Mouse (Mus musculus) induced T-regulatory cell, adult 2 months (primary cell): ENCODE measurements around the gene Tmem202.
A peak's percentile ranks its signal among the peaks of the same experiment; 100 is the strongest.

Experiments used
- DNase-seq: peaks from one replicate; pipeline ENCODE4 v3.0.0-alpha.2; 2012; ENCODE audit warnings: low read depth

The Tmem202 gene

DNA sequence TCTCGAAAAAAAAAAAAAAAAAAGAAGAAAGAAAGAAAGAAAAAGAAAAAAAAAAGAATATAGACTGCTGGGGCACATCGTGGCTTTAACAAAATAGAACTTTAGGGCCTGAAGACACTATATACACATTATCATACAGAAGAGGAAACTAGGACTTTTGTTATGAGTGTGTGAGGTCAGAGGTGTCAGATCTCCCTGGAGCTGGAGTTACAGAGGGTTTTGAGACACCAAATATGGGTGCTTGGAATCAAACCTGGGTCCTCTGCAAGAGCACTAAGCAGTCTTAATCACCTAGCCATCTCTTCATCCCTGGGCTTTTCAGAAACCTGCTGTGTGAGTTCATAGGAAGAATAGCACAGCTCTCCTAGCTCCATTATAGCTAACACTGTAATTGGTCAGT, 6.2 kb downstream of the Tmem202 start:
- DNase-seq: no peak

DNA sequence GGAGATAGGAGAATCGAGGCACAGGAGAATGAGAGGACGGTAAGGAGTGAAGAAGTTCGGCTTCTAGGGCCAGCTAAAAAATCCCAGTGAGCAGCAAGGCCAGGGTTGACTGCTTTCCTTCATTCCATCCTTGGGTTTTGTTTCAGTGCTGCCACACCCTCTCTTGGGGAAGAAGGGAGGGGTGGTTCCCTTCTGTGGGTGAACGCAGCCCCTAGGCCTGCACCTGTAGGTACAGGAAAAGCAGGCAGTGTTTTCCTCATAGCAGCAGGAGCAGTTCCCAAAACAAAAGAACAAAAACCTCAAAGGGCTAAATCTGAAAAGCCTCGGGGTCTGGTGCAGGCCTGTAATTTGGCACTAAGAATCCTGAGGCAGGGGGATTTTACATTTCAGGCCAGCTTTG, 8.0 kb downstream of the Tmem202 start:
- no peak for DNase-seq

DNA sequence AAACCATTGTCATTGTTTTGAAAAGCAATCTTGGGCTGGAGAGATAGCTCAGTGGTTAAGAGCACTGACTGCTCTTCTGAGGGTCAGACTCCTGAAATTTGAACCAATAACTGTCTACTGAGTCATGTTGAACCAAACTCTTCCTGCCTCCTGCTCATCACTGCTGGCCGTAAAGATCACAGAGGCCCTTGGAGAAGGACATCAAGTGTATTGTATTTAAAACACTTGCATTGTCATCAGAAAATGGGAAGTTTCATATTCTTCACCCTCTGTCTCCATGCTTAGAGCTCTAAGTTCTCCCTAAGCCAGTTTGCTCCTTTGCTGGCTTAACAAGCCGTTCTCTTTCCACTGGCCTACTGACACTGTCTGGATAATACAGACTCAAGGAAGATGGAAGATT, 11.4 kb downstream of the Tmem202 start:
- no peak for DNase-seq

DNA sequence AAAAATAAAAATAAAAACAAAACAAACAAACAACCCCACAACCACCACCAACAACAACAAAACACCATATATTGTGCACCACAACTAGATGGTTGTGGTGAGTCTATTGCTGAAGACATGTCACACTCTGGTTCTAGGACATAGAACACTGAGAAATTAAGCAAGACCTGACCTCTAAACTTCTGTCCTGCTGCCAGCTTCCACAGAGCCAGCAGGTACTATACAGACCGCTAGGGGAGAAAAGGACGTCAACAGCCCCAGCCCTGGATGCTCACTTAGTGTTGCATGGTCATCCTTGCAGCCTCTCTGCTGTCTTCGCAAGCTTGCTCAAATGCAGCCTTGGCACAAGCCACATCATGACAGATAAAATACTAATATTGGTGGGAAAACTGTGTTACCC, 12.1 kb downstream of the Tmem202 start:
- no peak for DNase-seq

DNA sequence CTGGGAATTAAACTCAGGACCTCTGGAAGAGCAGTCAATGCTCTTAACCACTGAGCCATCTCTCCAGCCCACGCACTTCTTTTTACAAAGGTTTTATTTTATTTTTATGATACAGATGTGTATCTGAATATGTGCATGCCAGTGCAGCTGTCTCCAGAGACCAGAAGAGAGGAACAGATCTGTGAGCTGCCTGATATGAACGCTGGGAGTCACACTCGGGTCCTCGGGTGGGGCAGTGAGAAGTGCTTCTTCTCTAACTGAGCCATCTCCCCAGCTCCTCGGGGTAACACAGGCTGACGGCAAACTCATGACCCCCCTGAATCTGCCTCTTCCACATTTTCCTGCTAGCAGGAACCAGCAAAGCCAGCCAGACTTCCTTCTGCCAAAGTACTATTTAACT, 12.9 kb downstream of the Tmem202 start:
- DNase-seq: no peak

DNA sequence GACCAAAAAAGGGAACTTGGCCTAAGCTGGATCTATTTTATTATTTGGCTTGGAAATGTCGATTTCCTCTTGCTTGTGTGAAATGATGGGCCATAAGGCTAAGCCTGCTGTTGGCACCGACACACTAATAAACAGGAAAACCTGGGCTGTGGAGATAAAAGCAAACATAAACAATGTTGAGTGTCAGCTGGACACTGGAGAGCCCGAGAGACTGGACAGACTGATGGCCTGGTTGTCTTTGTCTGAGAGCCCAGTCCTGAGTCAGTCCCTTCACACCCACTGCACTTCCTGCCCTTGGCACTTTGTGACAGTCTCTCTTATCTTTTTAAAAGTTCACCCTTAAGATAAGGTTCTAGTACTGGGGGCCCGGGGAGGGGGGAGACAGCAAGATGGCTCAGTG, 16.7 kb downstream of the Tmem202 start:
- DNase-seq: no peak

DNA sequence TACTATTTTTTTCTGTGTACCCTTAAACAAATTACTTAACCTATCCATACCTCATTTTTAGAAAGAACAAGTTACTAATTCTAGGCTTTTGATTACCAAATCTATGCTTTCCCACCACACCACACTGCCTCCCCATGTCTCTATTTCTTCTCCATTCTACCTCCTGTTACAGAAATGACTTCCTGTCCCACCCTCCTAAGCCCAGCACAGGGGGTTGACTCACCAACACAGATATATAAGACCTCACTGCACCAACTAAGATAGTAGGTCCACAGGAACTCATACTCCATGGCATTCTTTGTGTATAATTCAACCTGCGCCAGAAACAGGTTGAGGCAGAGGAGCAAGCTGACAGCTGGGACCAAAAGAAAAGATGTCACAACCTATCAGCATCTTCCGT, 20.3 kb downstream of the Tmem202 start:
- no peak for DNase-seq

DNA sequence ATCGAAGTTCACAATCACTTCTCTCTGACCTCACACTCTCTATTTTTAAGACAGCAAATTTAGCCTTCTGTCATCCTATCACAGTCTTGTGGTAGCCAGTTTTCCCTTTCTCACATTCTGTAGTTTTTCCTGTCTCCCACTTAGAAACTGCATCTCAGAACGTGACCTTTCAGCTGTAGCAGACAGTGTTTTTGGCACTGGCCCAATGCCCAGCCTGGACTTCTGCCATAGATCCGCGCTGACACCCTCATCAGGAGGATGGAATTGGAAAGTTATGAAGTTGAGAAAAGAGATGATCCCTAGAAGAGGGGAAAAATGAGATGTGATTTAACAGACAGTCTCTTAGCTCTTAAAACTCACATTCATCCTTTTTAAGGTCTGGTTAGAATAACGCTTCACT, 20.7 kb downstream of the Tmem202 start:
- DNase-seq: no peak

DNA sequence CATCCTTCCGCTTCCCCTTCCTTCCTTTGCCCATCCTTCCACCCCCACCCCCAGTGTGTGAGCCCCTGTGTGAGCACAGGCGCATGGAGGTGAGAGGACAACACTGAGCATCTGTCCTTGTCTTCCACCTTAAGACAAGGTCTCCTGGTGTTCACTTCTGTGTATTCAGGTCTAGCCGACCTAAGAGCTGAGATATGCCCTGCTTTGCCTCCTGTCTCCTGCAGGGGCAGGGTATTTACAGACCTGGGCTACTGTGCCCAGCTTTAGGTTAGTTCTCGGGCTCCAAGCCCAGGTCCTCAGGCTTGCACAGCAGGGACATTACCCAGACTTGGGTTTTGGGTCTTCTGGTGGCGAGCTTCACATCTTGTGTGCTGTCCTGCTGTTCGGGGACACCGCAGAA, 22.5 kb downstream of the Tmem202 start:
- DNase-seq: no peak

DNA sequence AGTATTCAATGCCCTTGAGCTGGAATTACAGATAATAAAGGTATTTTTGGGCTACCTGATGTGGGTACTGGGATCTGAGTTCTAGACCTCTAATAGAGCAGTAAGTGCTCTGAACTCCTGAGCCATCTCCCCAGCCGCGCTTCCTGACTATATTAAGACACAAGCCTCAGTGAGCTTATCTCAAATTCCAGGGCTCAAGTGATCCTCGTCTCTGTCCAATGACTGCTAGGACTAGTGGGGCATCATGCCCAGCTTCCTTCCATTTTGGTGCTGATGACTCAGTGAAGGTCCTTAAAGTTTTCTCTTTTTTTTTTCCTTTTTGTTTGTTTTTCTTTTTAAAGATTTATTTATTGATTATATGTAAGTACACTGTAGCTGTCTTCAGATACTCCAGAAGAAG, 24.6 kb downstream of the Tmem202 start:
- DNase-seq: no peak

DNA sequence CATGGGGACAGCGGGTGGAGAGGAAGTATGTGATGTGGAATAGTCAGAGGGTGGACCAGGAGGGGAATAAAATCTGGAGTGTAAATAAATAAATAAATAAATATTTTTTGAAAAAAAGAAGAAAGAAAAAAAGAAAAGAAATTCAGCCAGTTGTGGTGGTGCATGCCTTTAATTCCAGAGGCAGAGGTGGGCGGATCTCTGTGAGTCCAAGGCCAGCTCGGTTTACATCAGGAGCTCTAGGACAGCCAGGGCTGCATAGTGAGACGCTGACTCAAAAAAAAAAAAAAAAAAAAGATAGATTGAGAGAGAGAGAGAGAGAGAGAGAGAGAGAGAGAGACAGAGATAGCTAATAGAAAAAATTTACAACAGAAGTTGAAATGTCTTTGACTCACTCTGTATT, 27.3 kb downstream of the Tmem202 start:
- DNase-seq: no peak

DNA sequence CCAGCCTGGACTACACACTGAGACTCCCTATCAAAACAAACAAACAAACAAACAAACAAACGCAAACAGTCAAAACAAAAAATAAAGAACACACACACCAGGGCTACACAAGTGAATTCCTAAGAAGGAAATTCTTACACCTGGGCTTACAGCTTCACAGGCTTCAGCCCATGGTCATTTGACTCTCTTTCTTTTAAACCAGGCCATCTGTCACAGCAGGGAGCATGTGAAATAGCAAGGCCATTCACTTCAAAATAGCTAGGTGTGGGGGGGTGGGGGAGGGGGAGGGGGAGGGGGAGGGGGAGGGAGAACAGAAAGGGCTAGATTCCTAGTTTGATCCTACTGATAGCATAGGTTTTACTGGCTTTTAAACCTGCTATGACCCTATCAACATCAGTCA, 31.5 kb downstream of the Tmem202 start:
- DNase-seq: no peak

DNA sequence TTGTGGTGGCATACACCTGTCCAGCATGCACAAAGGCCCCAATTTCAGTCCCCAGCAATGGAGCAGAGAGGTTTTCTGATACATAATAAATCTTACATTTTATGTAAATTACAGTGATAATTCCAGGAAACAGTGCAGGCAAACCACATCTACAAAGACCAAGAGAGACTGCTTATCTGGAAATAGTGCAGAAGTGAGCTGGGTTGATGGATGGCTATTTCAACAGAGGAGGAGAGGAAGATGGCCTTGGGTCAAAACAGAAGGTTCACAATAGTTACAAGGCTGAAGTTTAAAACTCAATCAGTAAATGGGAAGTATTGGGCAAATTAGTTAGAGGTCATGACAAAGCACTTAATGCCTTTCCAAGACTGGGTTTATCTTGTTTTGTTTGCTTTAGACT, 52.3 kb downstream of the Tmem202 start:
- no peak for DNase-seq

DNA sequence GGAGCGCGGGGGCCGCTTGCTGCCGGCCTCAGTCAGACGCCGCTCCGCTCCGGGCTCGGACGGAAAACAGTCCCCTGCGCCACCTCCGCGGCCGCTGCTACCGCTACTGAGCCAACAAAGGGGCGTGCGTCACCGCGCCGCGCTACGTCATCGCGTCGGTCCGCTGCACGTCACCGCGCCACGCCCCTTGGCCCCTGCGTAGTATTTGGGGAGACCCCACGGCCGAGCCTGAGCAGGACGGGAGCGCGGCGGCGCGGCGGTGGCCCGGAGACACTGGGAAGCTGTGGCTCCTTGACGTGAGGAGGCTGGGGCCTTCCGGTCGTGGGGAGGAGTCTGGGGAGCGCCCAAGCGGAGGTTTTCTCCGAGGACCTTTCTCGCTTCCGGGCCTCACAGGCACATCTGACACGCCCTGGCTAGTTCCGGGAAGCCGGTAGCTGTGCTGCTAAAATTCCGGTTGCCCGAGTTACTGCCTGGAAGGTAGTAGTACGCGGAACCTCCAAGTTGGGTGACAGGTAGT, 53.0 kb downstream of the Tmem202 start, which contains the start of gene Arih1:
Gene Arih1, minus strand, starts transcription at position 70 of the 517 bp plus-strand sequence.
- DNase-seq: peak; percentile 99

DNA sequence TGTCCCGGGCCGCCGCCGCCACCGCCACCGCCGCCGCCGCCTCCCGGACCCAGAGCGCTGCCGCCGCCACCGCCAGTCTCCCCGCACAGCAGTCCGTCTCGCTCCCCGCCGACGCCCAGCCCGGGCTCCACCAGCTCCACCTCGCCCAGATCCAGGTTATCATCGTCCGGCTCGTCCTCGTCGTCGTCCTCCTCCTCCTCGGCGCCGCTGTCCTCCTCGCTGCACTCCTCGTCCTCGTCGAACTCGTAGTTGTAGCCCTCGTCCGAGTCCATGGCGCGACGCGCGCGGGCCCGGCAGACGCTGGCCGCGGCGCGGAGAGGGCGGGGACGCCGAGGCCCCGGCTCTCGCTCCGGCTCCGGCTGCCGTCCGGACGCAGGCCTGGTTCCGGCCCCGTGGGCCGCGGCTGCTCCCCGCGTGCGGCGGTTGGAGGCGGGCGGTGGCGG, 53.5 kb downstream of the Tmem202 start:
- DNase-seq: no peak

DNA sequence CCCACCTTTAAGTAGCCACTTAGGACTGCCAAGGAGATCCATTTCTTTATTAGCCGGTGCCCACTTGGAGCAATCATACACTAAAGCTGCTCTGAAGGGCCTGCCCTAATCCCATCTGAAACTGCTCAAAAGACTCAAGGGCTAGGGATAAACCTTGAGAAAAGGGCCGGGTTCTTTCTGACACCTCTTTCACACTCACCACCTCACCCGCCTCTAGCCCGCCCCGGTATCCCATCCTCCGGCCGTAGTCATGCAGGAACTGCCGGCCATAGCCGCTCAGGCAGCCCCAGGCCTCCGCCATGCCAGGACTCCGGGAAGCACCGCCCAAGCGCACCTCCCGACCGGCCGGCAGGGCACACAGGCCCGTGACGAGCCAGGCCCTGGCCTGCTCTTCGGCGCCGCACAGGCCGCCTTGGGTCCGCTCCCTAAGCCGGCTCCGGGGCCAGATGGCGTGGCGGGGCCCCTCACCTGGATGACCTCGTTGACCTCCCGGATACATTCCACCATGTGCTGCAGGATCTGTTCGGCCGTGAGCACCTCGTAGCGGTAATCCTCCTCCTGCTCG, 54.1 kb downstream of the Tmem202 start:
- DNase-seq: peak; percentile 78

DNA sequence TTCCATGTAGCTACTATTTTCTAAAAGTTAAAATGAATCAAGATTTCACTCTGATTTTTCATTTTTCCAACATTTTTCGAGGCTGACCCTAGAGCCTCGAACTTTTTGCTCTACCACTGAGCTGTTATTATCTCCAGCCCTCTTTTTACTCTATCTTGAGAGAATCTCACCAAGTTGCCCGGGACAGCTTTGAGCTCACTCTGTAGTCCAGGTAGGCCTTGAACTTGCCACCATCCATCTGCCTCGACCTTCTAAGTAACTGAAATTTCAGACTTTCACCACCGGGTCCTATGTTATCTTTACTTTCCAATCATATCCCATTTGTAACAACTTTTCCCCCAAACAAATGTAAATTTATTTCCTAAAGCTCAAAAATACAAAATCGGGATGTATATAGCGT, 54.9 kb downstream of the Tmem202 start:
- DNase-seq: peak; percentile 57

DNA sequence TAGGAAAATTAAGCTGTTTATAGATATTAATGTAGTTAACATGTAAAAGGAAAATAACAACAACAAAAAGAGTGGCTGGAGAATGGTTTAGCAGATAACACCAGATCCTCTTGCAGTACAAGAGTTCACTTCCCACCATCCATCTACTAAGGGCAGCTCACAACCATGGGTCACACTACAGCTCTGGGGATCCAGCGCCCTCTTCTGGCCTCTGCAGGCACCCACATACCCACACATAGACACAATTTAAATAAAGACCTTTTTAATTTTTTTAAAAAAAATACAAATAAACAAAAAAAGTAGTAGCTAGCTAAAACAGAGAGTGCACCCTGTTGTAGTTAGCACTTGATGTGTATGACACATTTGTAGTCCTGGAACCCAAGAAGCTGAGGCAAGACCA, 57.2 kb downstream of the Tmem202 start:
- peak; percentile 81 for DNase-seq

DNA sequence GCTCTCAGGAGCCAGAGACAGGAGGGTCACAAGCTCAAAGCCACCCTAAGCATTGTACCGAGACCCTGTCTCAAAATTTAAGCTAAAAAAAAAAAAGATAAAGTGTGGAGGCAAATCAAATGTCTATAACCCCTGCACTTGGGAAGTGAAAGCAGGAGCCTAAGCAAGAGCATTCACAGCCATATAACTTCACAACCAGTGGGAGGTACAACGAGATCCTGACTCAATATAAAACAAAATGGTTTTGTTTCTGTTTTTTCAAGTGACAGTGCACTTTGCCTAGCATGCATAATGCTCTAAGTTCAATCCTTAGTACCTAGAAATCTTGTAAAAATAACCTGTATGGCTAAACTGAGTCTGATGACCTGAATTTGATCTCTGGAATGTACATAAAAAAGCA, 63.0 kb downstream of the Tmem202 start:
- DNase-seq: no peak

DNA sequence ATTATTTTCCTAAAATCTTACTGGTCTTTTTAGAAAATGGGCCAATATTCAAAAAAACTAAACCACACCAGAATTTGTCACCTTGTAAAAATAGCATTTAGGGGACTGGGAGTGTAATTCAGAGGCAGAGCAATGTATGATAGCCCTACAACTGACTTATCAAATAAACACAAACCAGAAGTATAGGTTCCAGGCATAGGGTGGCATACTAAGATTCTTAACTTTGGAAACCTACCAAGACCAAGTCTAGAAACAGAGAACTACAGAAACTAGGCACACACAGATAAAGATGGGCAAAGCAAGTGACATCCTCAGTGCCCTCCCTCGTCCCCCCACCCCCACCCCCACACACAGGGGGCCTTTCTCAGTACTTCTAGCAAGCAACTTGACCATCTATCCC, 64.8 kb downstream of the Tmem202 start:
- DNase-seq: no peak

DNA sequence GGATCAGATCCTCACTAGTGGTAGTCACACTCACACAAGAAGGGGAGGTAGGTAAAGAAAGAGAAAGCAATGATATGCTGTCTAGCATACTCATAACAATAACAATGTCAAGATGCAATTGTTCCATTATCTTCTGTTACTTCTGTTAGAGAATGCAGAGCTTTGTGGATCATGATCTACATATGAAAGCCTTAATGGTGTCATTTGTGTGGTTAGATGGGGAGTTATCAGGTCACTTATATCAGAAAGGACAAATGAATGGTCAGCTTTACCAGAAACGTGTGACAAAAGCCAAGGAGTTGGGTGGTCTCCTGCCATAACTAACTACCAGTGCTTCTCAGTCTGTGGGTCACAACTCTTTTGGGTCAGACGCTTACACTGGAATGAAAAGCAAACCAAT, 66.5 kb downstream of the Tmem202 start:
- no peak for DNase-seq

DNA sequence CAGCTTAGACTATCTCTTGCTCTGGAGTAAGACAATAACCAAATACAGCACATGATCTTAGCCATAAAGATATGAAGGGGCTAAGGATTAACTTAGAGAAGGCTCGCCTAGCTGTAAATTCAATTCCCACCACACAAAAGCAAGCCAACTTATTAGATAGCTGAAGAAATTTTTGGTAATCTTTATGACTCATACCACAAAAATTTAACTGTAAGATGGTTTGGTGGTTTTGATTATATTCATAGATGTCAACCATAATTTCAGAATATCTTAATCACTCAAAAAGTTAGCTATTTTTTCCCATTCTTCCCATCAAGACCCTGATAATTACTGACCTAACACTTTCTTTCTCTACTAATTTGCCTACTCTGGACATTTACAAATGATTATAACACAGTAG, 70.2 kb downstream of the Tmem202 start:
- DNase-seq: no peak
